Mouse (Mus musculus): ENCODE results near the gene Cactin. TPM values are rescaled to one million over a fixed set of nuclear protein-coding genes. Genes with fewer than 3 reads are reported as not detected.

Cactin gene
- polyA plus RNA-seq, 1 experiment from 2014 or later = 40.7 TPM

DNA sequence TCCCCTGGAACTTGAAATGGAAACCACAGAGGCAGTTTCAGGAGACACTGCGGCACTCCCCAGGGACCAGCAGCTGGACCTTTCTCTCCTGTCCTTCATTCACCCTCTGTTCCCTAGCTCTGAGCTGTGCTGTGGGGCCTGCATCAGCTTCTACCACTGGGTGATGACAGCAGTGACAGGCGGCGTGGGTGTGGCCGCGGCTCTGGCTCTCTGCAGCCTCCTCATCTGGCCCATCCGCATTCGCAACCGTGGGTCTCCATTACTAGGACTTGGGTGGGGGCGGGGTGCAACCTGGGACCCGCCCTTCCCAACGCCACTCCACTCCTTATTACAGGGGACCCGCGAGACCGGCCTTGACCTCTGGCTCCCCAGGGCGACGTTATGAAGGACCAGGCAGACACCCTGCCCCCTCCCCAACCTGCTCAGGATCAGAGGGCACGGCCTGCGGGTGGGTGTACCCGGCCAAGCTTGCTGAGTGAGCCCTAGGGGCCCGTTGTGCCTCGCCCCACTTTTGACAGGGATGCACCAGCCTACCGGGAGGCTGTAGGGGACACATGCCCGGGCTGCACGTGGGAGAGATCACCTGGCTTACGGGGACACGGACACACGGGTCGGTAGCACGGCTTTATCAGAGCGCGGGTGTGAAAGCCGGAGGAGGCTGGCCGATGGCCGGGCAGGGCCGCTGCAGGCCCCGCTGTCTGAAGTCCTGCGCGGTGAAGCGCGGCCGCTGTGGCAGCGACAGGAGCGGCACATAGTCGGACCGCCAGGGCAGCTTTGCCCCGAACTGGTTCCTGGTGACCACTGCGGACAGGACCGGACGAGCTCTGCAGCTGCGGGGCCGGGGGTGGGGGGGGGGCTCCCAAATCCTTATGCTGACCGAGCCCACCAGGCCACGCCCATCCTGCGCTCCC, 42.8 kb downstream of the Cactin start:
- peaks cover 22% of the 10 kb centered on the region for H3K27me3 ChIP-seq
- H3K4me1 ChIP-seq = peaks cover 21% of the 10 kb centered on the region
- ATAC-seq (replicated peaks) = no peak
- H3K9ac ChIP-seq (replicated peaks) = 0 out of 2 replicates have a peak overlapping the region, but pooled peaks have one; percentile 8
- 11% methylated on average over 54 of the region's 54 CpGs for WGBS
- H3K9me3 ChIP-seq = no peaks in the 10 kb centered on the region
- peak overlapping the region; percentile 46 for H3K4me2 ChIP-seq (replicated peaks)
- peaks cover 26% of the 10 kb centered on the region for H3K36me3 ChIP-seq
- H3K4me3 ChIP-seq = peak overlapping the region; percentile 28
- no peak overlapping the region for H3K27ac ChIP-seq (replicated peaks)

DNA sequence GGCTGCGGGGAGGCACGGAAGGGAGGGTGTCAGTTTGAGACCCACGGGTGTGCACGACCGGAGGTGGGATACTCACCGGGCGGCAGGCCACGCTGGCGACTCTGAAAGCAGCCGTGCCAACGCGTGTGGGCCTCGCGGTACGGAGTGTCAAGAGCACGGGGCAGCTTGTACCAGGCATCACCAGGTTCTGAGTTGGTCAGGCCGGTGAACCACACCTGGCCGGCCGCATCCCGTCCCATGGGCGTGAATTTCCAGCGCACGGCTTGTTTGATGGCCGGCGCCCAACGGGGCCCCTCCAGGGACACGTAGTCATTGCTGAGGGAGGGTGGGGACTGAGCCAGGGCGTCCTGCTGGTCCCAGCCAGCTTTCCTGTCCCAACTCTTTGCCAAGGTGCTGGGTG, 43.8 kb downstream of the Cactin start:
- WGBS = 6% methylated on average over 28 of the region's 28 CpGs
- Histone ChIP-seq H3K9ac (replicated peaks) (peak overlapping the region; percentile 8; the same call in 1 of the 2 replicates), H3K27ac (replicated peaks) (no peak overlapping the region), H3K9me3 (no peaks in the 10 kb centered on the region), H3K27me3 (peaks cover 22% of the 10 kb centered on the region), H3K36me3 (peaks cover 35% of the 10 kb centered on the region), H3K4me2 (replicated peaks) (peak overlapping the region; percentile 46), H3K4me3 (peak overlapping the region; percentile 28), H3K4me1 (peaks cover 19% of the 10 kb centered on the region)
- no peak for ATAC-seq (replicated peaks)

DNA sequence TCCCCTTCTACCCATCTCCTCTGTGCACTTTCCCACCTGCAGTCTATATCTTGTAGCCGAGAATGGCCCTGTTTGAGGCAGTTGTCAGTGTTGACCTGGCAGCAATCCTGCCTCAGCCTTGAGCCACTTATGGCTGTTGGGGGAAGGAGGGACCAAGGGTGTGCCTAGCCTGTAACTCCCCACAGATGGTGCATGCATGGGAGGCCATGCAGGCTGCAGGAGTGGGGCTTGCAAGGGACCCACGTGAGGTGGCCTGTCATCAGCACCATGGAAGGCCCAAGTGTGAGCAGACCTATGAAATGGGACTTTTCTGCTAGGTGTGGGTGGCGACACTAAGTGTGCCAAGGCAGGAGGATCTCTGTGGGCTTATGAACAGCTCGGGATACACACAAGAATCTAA, 44.2 kb downstream of the Cactin start:
- WGBS = 34% methylated on average over 4 of the region's 4 CpGs
- no peak for ATAC-seq (replicated peaks)
- Histone ChIP-seq H3K36me3 (peaks cover 39% of the 10 kb centered on the region), H3K4me3 (no peak overlapping the region), H3K27me3 (peaks cover 22% of the 10 kb centered on the region), H3K27ac (replicated peaks) (no peak overlapping the region), H3K4me2 (replicated peaks) (no peak overlapping the region), H3K9me3 (no peaks in the 10 kb centered on the region), H3K9ac (replicated peaks) (no peak overlapping the region), H3K4me1 (peaks cover 19% of the 10 kb centered on the region)

DNA sequence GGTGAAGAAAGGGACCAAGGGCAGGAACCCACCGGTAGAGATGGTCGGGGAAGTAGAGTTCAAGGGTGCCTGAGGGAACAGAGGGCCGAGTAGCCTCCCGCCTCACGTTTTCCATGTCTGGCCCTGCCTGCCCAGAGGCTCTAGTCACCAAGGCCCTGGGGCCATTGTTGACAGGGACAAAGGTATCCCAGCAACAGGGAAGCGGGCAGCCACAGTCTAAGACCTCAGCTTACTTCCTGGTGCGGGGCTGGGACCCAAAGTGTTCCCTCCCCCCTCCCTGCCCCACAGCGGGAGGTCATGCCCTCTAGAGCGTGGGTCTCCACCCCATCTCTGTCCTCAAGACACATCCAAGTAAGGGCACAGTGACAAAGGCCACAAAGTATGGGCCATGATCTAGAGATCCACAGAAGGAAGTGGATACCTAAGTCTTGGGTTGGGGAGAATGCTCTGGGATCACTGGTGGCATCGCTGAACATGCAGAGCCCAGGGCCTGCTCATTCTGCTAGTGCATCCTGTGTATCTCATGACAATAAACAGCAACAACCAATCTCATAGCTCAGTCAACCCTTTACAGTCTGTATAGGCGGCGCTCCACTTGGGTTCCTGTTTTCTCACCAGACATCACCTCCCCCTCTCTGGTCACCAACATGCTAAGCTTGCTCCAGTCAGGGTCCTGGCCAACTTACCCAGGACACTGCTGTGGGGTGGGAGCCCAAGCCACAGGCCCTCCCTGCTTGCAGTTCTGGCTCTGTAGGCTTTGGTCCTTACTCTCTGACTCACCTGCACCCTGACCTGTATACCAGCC, 45.0 kb downstream of the Cactin start, which contains the start of gene 4930404N11Rik:
TSS of gene 4930404N11Rik (minus strand) at position 145 of the 805 bp plus-strand sequence.
- no peak within 1 kb of the TSS for H3K27ac ChIP-seq (replicated peaks)
- H3K9me3 ChIP-seq = no peaks in the 10 kb centered on the region
- peak within 1 kb of the TSS; percentile 28 for H3K4me3 ChIP-seq
- WGBS = 20% methylated on average over 12 of the region's 12 CpGs
- peak within 1 kb of the TSS; percentile 8; the same call in 1 of the 2 replicates for H3K9ac ChIP-seq (replicated peaks)
- peaks cover 19% of the 10 kb centered on the region for H3K4me1 ChIP-seq
- no peak for ATAC-seq (replicated peaks)
- peak within 1 kb of the TSS; percentile 46 for H3K4me2 ChIP-seq (replicated peaks)
- H3K36me3 ChIP-seq = peaks cover 47% of the 10 kb centered on the region
- H3K27me3 ChIP-seq = peaks cover 22% of the 10 kb centered on the region

DNA sequence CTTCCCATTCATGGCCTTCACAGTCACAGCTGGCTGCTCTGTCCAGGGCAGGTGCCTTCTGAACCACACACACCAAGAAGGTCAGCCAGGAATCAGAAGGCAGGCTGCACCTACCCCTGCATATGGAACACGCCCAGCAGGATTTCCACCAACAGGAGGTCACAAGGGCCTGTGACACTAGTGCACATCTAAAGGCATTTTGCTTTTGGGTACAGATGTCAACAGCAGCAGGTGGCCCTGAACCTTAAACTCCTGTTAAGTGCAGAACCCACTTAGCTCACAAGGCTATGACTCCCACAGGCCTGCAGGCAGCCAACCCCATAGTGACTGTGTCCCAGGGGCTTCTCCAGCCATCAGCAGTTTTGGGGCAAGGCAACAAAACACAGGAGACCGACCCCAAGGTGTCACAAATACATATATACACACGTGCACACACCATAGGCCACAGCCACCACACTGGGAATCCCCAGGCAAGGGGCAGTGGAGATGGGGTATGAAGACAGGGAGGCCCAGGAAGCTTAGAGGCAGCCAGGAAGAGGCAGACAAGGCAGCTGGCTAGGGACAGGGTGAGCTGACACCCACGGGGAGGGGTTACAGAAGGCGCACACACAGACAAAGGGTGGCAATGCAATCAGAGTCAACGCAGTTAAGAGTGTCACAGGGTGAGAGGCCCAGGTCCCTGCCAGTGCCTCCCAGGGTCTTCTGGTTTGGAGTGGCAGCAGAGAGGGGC, 45.7 kb downstream of the Cactin start:
- Histone ChIP-seq H3K4me2 (replicated peaks) (no peak overlapping the region), H3K27me3 (peaks cover 22% of the 10 kb centered on the region), H3K36me3 (peaks cover 52% of the 10 kb centered on the region), H3K4me1 (peaks cover 19% of the 10 kb centered on the region), H3K9ac (replicated peaks) (no peak overlapping the region), H3K27ac (replicated peaks) (no peak overlapping the region), H3K9me3 (no peaks in the 10 kb centered on the region), H3K4me3 (no peak overlapping the region)
- WGBS = 81% methylated on average over 6 of the region's 6 CpGs
- no peak for ATAC-seq (replicated peaks)

DNA sequence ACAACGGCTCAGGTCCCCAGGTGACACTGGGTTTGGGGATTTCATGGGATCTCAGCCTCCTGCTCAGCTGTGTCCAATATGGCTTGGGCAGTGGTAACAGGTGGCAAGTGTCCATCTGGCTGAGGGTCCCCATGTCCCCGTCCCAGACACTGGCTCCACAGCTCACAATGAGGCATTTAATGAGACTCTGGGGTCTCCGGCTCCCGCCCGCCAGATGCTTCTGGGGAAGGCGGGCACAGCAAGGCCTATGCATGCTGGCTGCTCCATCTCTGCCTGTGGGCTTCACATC, 46.2 kb downstream of the Cactin start:
- no peak overlapping the region for H3K27ac ChIP-seq (replicated peaks)
- no peaks in the 10 kb centered on the region for H3K9me3 ChIP-seq
- H3K36me3 ChIP-seq = peaks cover 52% of the 10 kb centered on the region
- 69% methylated on average over 6 of the region's 6 CpGs for WGBS
- peaks cover 22% of the 10 kb centered on the region for H3K27me3 ChIP-seq
- no peak for ATAC-seq (replicated peaks)
- peaks cover 19% of the 10 kb centered on the region for H3K4me1 ChIP-seq
- H3K4me3 ChIP-seq = no peak overlapping the region
- H3K9ac ChIP-seq (replicated peaks) = no peak overlapping the region
- H3K4me2 ChIP-seq (replicated peaks) = no peak overlapping the region

DNA sequence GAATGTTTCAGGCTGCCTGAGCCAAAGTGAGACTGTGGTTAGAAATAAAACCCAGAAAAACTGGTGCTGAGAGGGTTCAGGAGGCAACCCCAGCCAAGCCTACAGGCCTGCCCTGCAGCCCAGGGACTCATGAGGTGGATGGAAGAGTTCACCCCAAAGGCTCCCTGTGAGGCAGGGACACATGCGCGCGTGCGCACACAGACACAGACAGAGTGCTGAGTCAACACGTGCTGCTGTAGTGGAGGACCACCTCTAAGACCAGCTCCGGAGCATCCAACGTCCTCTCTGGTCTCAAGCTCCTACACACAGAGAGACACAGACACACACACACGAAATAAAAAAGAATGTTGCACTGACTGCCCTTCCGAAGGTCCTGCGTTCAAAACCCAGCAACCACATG, 54.4 kb downstream of the Cactin start:
- Histone ChIP-seq H3K27me3 (no peaks in the 10 kb centered on the region), H3K4me2 (replicated peaks) (no peak overlapping the region), H3K9ac (replicated peaks) (no peak overlapping the region), H3K27ac (replicated peaks) (no peak overlapping the region), H3K9me3 (no peaks in the 10 kb centered on the region), H3K36me3 (peaks cover 18% of the 10 kb centered on the region), H3K4me3 (no peak overlapping the region), H3K4me1 (peaks cover 31% of the 10 kb centered on the region)
- ATAC-seq (replicated peaks) = no peak
- WGBS = 92% methylated on average over 10 of the region's 10 CpGs

Small RNA genes within 50 kb of the gene (microRNA-seq; reads per million reads assigned to microRNA genes)
- 10.8 reads per million, percentile 26 among the genes with 10 or more reads in this experiment for gene Mir3057

Other genes starting within 250 kb of the Cactin start
- 0.13 and 0.25 TPM in 2 replicates for gene Creb3l3, start 222.2 kb upstream of the Cactin start, polyA plus RNA-seq (2015; fragmentation: Nextera tagmentation; extraction: Ambion mirVana)
- gene Map2k2, start 215.2 kb upstream of the Cactin start, polyA plus RNA-seq (2015; fragmentation: Nextera tagmentation; extraction: Ambion mirVana) = 211 and 229 TPM in 2 replicates
- 12.1 and 15.1 TPM in 2 replicates for gene Zbtb7a, start 185.9 kb upstream of the Cactin start, polyA plus RNA-seq (2015; fragmentation: Nextera tagmentation; extraction: Ambion mirVana)
- 54.9 and 57.8 TPM in 2 replicates for gene Pias4, start 153.2 kb upstream of the Cactin start, polyA plus RNA-seq (2015; fragmentation: Nextera tagmentation; extraction: Ambion mirVana)
- gene Eef2, start 144.5 kb upstream of the Cactin start, polyA plus RNA-seq (2015; fragmentation: Nextera tagmentation; extraction: Ambion mirVana) = 633 and 637 TPM in 2 replicates
- gene Dapk3, start 138.1 kb upstream of the Cactin start, polyA plus RNA-seq (2015; fragmentation: Nextera tagmentation; extraction: Ambion mirVana) = 56.8 and 61.3 TPM in 2 replicates
- 0.14 and 0.19 TPM in 2 replicates for gene 4930442H23Rik, start 137.3 kb upstream of the Cactin start, polyA plus RNA-seq (2015; fragmentation: Nextera tagmentation; extraction: Ambion mirVana)
- 0.11 TPM in 1 of 2 replicates, not detected in the other for gene Nmrk2, start 119.1 kb upstream of the Cactin start, polyA plus RNA-seq (2015; fragmentation: Nextera tagmentation; extraction: Ambion mirVana)
- gene Atcay, start 90.3 kb upstream of the Cactin start, polyA plus RNA-seq (2015; fragmentation: Nextera tagmentation; extraction: Ambion mirVana) = 72.6 and 75.3 TPM in 2 replicates
- 19.5 and 21.2 TPM in 2 replicates for gene Zfr2, start 87.9 kb upstream of the Cactin start, polyA plus RNA-seq (2015; fragmentation: Nextera tagmentation; extraction: Ambion mirVana)
- 22.4 TPM in 2 replicates for gene Matk, start 68.2 kb upstream of the Cactin start, polyA plus RNA-seq (2015; fragmentation: Nextera tagmentation; extraction: Ambion mirVana)
- gene Mrpl54, start 54.2 kb upstream of the Cactin start, polyA plus RNA-seq (2015; fragmentation: Nextera tagmentation; extraction: Ambion mirVana) = 97.3 and 104 TPM in 2 replicates
- gene Apba3, start 54.1 kb upstream of the Cactin start, polyA plus RNA-seq (2015; fragmentation: Nextera tagmentation; extraction: Ambion mirVana) = 33.5 and 37.5 TPM in 2 replicates
- gene Tjp3, start 29.5 kb upstream of the Cactin start, polyA plus RNA-seq (2015; fragmentation: Nextera tagmentation; extraction: Ambion mirVana) = 8.5 and 9.0 TPM in 2 replicates
- 123 and 127 TPM in 2 replicates for gene Pip5k1c, start 28.1 kb upstream of the Cactin start, polyA plus RNA-seq (2015; fragmentation: Nextera tagmentation; extraction: Ambion mirVana)
- 3.1 and 4.3 TPM in 2 replicates for gene Tbxa2r, start 7.6 kb downstream of the Cactin start, polyA plus RNA-seq (2015; fragmentation: Nextera tagmentation; extraction: Ambion mirVana)
- not detected in 2 replicates for gene Gipc3, start 22.2 kb downstream of the Cactin start, polyA plus RNA-seq (2015; fragmentation: Nextera tagmentation; extraction: Ambion mirVana)
- 41.4 and 43.3 TPM in 2 replicates for gene Hmg20b, start 29.4 kb downstream of the Cactin start, polyA plus RNA-seq (2015; fragmentation: Nextera tagmentation; extraction: Ambion mirVana)
- 11.2 and 11.9 TPM in 2 replicates for gene Mfsd12, start 36.4 kb downstream of the Cactin start, polyA plus RNA-seq (2015; fragmentation: Nextera tagmentation; extraction: Ambion mirVana)
- 0.73 and 1.3 TPM in 2 replicates for gene 4930404N11Rik, start 44.7 kb downstream of the Cactin start, polyA plus RNA-seq (2015; fragmentation: Nextera tagmentation; extraction: Ambion mirVana)
- 133 and 135 TPM in 2 replicates for gene Fzr1, start 57.4 kb downstream of the Cactin start, polyA plus RNA-seq (2015; fragmentation: Nextera tagmentation; extraction: Ambion mirVana)
- 88.2 and 89.0 TPM in 2 replicates for gene Dohh, start 63.3 kb downstream of the Cactin start, polyA plus RNA-seq (2015; fragmentation: Nextera tagmentation; extraction: Ambion mirVana)
- 5.4 and 6.6 TPM in 2 replicates for gene Gm48551, start 63.4 kb downstream of the Cactin start, polyA plus RNA-seq (2015; fragmentation: Nextera tagmentation; extraction: Ambion mirVana)
- gene Gm48552, start 67.9 kb downstream of the Cactin start, polyA plus RNA-seq (2015; fragmentation: Nextera tagmentation; extraction: Ambion mirVana) = 2.9 and 3.1 TPM in 2 replicates
- 1.2 and 1.8 TPM in 2 replicates for gene Smim24, start 71.9 kb downstream of the Cactin start, polyA plus RNA-seq (2015; fragmentation: Nextera tagmentation; extraction: Ambion mirVana)
- gene Nfic, start 134.5 kb downstream of the Cactin start, polyA plus RNA-seq (2015; fragmentation: Nextera tagmentation; extraction: Ambion mirVana) = 24.2 and 29.4 TPM in 2 replicates
- 76.1 and 78.5 TPM in 2 replicates for gene Celf5, start 161.6 kb downstream of the Cactin start, polyA plus RNA-seq (2015; fragmentation: Nextera tagmentation; extraction: Ambion mirVana)
- gene Ncln, start 175.3 kb downstream of the Cactin start, polyA plus RNA-seq (2015; fragmentation: Nextera tagmentation; extraction: Ambion mirVana) = 60.3 and 65.0 TPM in 2 replicates
- 0.69 and 0.73 TPM in 2 replicates for gene S1pr4, start 179.0 kb downstream of the Cactin start, polyA plus RNA-seq (2015; fragmentation: Nextera tagmentation; extraction: Ambion mirVana)
- 0.57 and 0.84 TPM in 2 replicates for gene Gna15, start 203.1 kb downstream of the Cactin start, polyA plus RNA-seq (2015; fragmentation: Nextera tagmentation; extraction: Ambion mirVana)
- gene Gna11, start 224.1 kb downstream of the Cactin start, polyA plus RNA-seq (2015; fragmentation: Nextera tagmentation; extraction: Ambion mirVana) = 99.8 and 103 TPM in 2 replicates
- 665 and 705 TPM in 2 replicates for gene Aes, start 238.4 kb downstream of the Cactin start, polyA plus RNA-seq (2015; fragmentation: Nextera tagmentation; extraction: Ambion mirVana)

Data from forebrain, embryonic 15.5 days (tissue).